Mouse (Mus musculus) embryonic facial prominence, embryonic 11.5 days (tissue): Measurements from ENCODE around the gene Slit3. TPM values are rescaled to one million over a fixed set of nuclear protein-coding genes. Genes with fewer than 3 reads are reported as not detected.

Experiments
- ATAC-seq: fragments of 200-750 bp; cut with Nextera tagmentation; replicated peaks from 2 replicates; pipeline ENCODE4 v1.8.0; 2017; ENCODE audit warnings: low read depth; ENCODE audit not compliant: insufficient number of reproducible peaks, low FRiP score, low TSS enrichment
- DNase-seq: peaks from one replicate; pipeline ENCODE4 v3.0.0-alpha.2; 2015; ENCODE audit warnings: low spot score
- H3K27ac ChIP-seq: fragments of 300-500 bp; sonication (generic); replicated peaks from 2 replicates; pipeline ENCODE4 v1.5.1; 2014; ENCODE audit warnings: mild to moderate bottlenecking, low read depth, low read length, control low read depth
- H3K27me3 ChIP-seq: fragments of 300-500 bp; sonication (generic); 2 replicates; pipeline ENCODE4 v1.6.1; 2014; ENCODE audit warnings: mild to moderate bottlenecking, low read length, moderate library complexity, mixed read lengths; ENCODE audit not compliant: control insufficient read depth, insufficient read depth
- H3K36me3 ChIP-seq: fragments of 300-500 bp; sonication (generic); replicated peaks from 2 replicates; pipeline ENCODE4 v1.6.1; 2014; ENCODE audit warnings: low read depth, mild to moderate bottlenecking, low read length, moderate library complexity, mixed read lengths; ENCODE audit not compliant: control insufficient read depth, insufficient read depth
- H3K4me1 ChIP-seq: fragments of 300-500 bp; sonication (generic); 2 replicates; pipeline ENCODE4 v1.6.1; 2014; ENCODE audit warnings: low read length, mixed read lengths; ENCODE audit not compliant: control insufficient read depth, insufficient read depth
- H3K4me2 ChIP-seq: fragments of 300-500 bp; sonication (generic); 2 replicates; pipeline ENCODE4 v1.6.1; 2014; ENCODE audit warnings: low read depth, mild to moderate bottlenecking, control low read depth, low read length, moderate library complexity
- H3K4me3 ChIP-seq: fragments of 300-500 bp; sonication (generic); 2 replicates; pipeline ENCODE4 v1.5.1; 2014; ENCODE audit warnings: low read depth, low read length, control low read depth
- H3K9ac ChIP-seq: fragments of 300-500 bp; sonication (generic); replicated peaks from 2 replicates; pipeline ENCODE4 v1.6.1; 2014; ENCODE audit warnings: mild to moderate bottlenecking, control low read depth, low read length
- H3K9me3 ChIP-seq: fragments of 300-500 bp; sonication (generic); replicated peaks from 2 replicates; pipeline ENCODE4 v1.6.1; 2016; ENCODE audit warnings: mild to moderate bottlenecking, low read length, inconsistent platforms, mixed read lengths; ENCODE audit not compliant: control insufficient read depth
- WGBS: fragments of 180-500 bp; shearing (Covaris S2); extraction: QIAGEN DNeasy Blood & Tissue Kit; methylation state at CpG from one replicate; pipeline ENCODE4 v1.1.7; 2014; 5-methylcytosine and 5-hydroxymethylcytosine counted together
- polyA plus RNA-seq: library from polyadenylated mRNA; unstranded; fragments of >200 nt; fragmentation: Nextera tagmentation; extraction: Ambion mirVana; gene quantifications from 2 replicates; pipeline ENCODE4 v1.2.1, GENCODE M21; 2014

The Slit3 gene
- polyA plus RNA-seq, 1 experiment from 2014 or later, result 10.5 TPM

GRCm38 (mm10) chr11:35704381-35704780 is 583.4 kb downstream of the Slit3 start:
- Histone ChIP-seq H3K27ac (no peak overlapping the region), H3K4me3 (no peak overlapping the region)

GRCm38 (mm10) chr11:35704927-35705326 is 583.9 kb downstream of the Slit3 start:
- DNase-seq (no peak), ATAC-seq (no peak)
- Histone ChIP-seq H3K36me3 (peaks cover 2% of the 10 kb centered on the region; the same call in 1 of the 2 replicates), H3K9ac (no peak overlapping the region), H3K9me3 (no peaks in the 10 kb centered on the region), H3K4me3 (no peak overlapping the region), H3K4me1 (no peaks in the 10 kb centered on the region), H3K27ac (no peak overlapping the region), H3K4me2 (no peak overlapping the region), H3K27me3 (no peaks in the 10 kb centered on the region)
- WGBS, result 96% methylated on average over 5 of the region's 5 CpGs

More at GRCm38 (mm10) chr11:35704381-35704780, 583.4 kb downstream of the Slit3 start:
- ATAC-seq (no peak), DNase-seq (no peak)
- Histone ChIP-seq H3K4me2 (no peak overlapping the region), H3K9me3 (no peaks in the 10 kb centered on the region), H3K4me1 (no peaks in the 10 kb centered on the region), H3K27me3 (no peaks in the 10 kb centered on the region), H3K9ac (no peak overlapping the region), H3K36me3 (peaks cover 2% of the 10 kb centered on the region; the same call in 1 of the 2 replicates)
- WGBS, result 88% methylated on average over 13 of the region's 13 CpGs

- DNase-seq (no peak), ATAC-seq (no peak)
- Histone ChIP-seq H3K9ac (no peak overlapping the region), H3K4me1 (no peaks in the 10 kb centered on the region), H3K36me3 (peaks cover 2% of the 10 kb centered on the region; the same call in 1 of the 2 replicates), H3K9me3 (no peaks in the 10 kb centered on the region), H3K27me3 (no peaks in the 10 kb centered on the region), H3K27ac (no peak overlapping the region), H3K4me3 (no peak overlapping the region), H3K4me2 (no peak overlapping the region)
- 91% methylated on average over 12 of the region's 12 CpGs for WGBS
These were observed 586.4 kb downstream of the Slit3 start for GRCm38 (mm10) chr11:35707431-35707830.

- Histone ChIP-seq H3K27ac (no peak overlapping the region), H3K36me3 (no peaks in the 10 kb centered on the region), H3K4me2 (no peak overlapping the region), H3K4me1 (no peaks in the 10 kb centered on the region), H3K9me3 (no peaks in the 10 kb centered on the region), H3K4me3 (no peak overlapping the region), H3K9ac (no peak overlapping the region), H3K27me3 (no peaks in the 10 kb centered on the region)
- no peak for DNase-seq
- no peak for ATAC-seq
- WGBS, result 86% methylated on average over 6 of the region's 6 CpGs
These were observed 590.3 kb downstream of the Slit3 start for GRCm38 (mm10) chr11:35711314-35711713.

GRCm38 (mm10) chr11:35718881-35719280 is 597.9 kb downstream of the Slit3 start:
- no peak overlapping the region for H3K4me3 ChIP-seq
- no peaks in the 10 kb centered on the region for H3K9me3 ChIP-seq
- 75% methylated on average over 1 of the region's 1 CpGs for WGBS
- no peak for DNase-seq
- H3K9ac ChIP-seq, result no peak overlapping the region
- H3K4me1 ChIP-seq, result no peaks in the 10 kb centered on the region
- H3K27me3 ChIP-seq, result no peaks in the 10 kb centered on the region
- no peaks in the 10 kb centered on the region for H3K36me3 ChIP-seq
- no peak overlapping the region for H3K27ac ChIP-seq
- ATAC-seq, result no peak
- H3K4me2 ChIP-seq, result no peak overlapping the region

- Histone ChIP-seq H3K4me1 (no peaks in the 10 kb centered on the region), H3K27me3 (no peaks in the 10 kb centered on the region), H3K27ac (no peak overlapping the region), H3K4me2 (no peak overlapping the region), H3K9ac (no peak overlapping the region), H3K9me3 (no peaks in the 10 kb centered on the region), H3K36me3 (no peaks in the 10 kb centered on the region), H3K4me3 (no peak overlapping the region)
- DNase-seq (no peak), ATAC-seq (no peak)
- 88% methylated on average over 5 of the region's 5 CpGs for WGBS
These were observed 602.9 kb downstream of the Slit3 start for GRCm38 (mm10) chr11:35723876-35724275.

- Histone ChIP-seq H3K4me3 (no peak overlapping the region), H3K4me1 (no peaks in the 10 kb centered on the region), H3K27ac (no peak overlapping the region), H3K4me2 (no peak overlapping the region), H3K27me3 (no peaks in the 10 kb centered on the region), H3K9me3 (no peaks in the 10 kb centered on the region), H3K9ac (no peak overlapping the region), H3K36me3 (no peaks in the 10 kb centered on the region)
- no peak for ATAC-seq
- WGBS, result 77% methylated on average over 8 of the region's 8 CpGs
- DNase-seq, result no peak
These were observed 605.4 kb downstream of the Slit3 start for GRCm38 (mm10) chr11:35726341-35726846.

GRCm38 (mm10) chr11:35728200-35728599 is 607.2 kb downstream of the Slit3 start:
- H3K27ac ChIP-seq, result no peak overlapping the region
- no peaks in the 10 kb centered on the region for H3K36me3 ChIP-seq
- no peak overlapping the region for H3K9ac ChIP-seq
- H3K9me3 ChIP-seq, result no peaks in the 10 kb centered on the region
- H3K4me3 ChIP-seq, result no peak overlapping the region
- 91% methylated on average over 1 of the region's 1 CpGs for WGBS
- no peak overlapping the region for H3K4me2 ChIP-seq
- no peak for DNase-seq
- ATAC-seq, result no peak
- H3K4me1 ChIP-seq, result no peaks in the 10 kb centered on the region
- H3K27me3 ChIP-seq, result no peaks in the 10 kb centered on the region
